22 mouse cellular contexts compared by ENCODE assay signal in the genomic region with DNA sequence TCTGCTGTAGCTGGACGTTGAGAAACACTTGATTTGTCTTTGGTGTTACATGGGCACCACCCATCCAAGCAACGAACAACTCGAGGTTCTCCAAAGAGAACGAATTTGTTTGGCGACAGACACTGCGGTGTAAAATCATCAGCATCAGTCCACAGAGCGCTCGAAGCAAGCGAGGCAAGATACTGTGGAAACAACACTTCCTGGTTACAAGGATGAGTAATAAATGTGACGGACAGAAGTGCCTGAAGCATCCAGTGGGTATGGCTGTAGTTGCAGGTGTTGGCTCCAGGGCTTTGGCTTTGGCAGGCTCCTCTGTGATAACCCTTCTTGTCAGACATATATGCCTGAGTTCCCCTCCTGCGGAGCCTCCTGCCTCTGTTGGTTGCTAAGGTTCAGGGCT. TPM values are rescaled to one million over a fixed set of nuclear protein-coding genes. Genes with fewer than 3 reads are reported as not detected.
DNase-seq lines count a peak whose midpoint lies in the region; ATAC-seq and TF ChIP-seq lines count a peak whose summit lies in the region.
"Had no signal": no experiment of that assay in that cellular context is flagged by ENCODE, and none has a peak within 500 bp of the region (broad histone marks: within the 10 kb centered on the region; RNA-seq: fewer than 3 reads in every experiment).

No protein-coding gene starts in this region.

- ATAC-seq in inflammation-experienced regulatory T-cells, adult 6 months, result peak; percentile 79
- ATAC-seq: forebrain, embryonic 16.5 days had no signal

- H3K27me3 ChIP-seq in testis, adult 2 months (ENCODE audit: control insufficient read depth, insufficient read depth, low read length), result no peaks in the 10 kb centered on the region
- no peaks in the 10 kb centered on the region; the same call in 1 of the 2 replicates for H3K27me3 ChIP-seq in kidney, adult 2 months (replicated peaks; ENCODE audit: control insufficient read depth, insufficient read depth, low read length)
- H3K27me3 ChIP-seq: embryonic facial prominence, embryonic 13.5 days; forebrain, embryonic 12.5 days; heart, embryonic 13.5 days; hindbrain, embryonic 15.5 days had no signal

- peak overlapping the region; percentile 60 for H3K4me3 ChIP-seq in testis, adult 2 months (ENCODE audit: control insufficient read depth, low read depth, low read length)
- H3K4me3 ChIP-seq in kidney, adult 2 months (ENCODE audit: insufficient read depth, low read depth, low read length), result no peak overlapping the region
- H3K4me3 ChIP-seq: embryonic facial prominence, embryonic 13.5 days; forebrain, embryonic 12.5 days; gastrocnemius, adult 2 months; heart, embryonic 13.5 days; hindbrain, embryonic 15.5 days had no signal

- no peaks in the 10 kb centered on the region; the same call in 1 of the 2 replicates for H3K36me3 ChIP-seq in testis, adult 2 months (ENCODE audit: control insufficient read depth, insufficient read depth, low read length)
- no peaks in the 10 kb centered on the region for H3K36me3 ChIP-seq in kidney, adult 2 months (ENCODE audit: control insufficient read depth, insufficient read depth, low read length)
- H3K36me3 ChIP-seq: embryonic facial prominence, embryonic 13.5 days; forebrain, embryonic 12.5 days; G1E; heart, embryonic 13.5 days; hindbrain, embryonic 15.5 days had no signal

- peaks cover 2% of the 10 kb centered on the region; the same call in 1 of the 2 replicates for H3K4me1 ChIP-seq in testis, adult 2 months (ENCODE audit: control insufficient read depth, insufficient read depth, low read length)
- H3K4me1 ChIP-seq in kidney, adult 2 months (ENCODE audit: control insufficient read depth, insufficient read depth, low read length), result no peaks in the 10 kb centered on the region
- H3K4me1 ChIP-seq: embryonic facial prominence, embryonic 13.5 days; forebrain, embryonic 12.5 days; heart, embryonic 13.5 days; hindbrain, embryonic 15.5 days had no signal

- H3K27ac ChIP-seq in testis, adult 2 months (ENCODE audit: control insufficient read depth, insufficient read depth, low read depth, low read length), result no peak overlapping the region
- H3K27ac ChIP-seq in kidney, adult 2 months (ENCODE audit: insufficient read depth, low read depth, low read length), result no peak overlapping the region
- H3K27ac ChIP-seq: embryonic facial prominence, embryonic 13.5 days; forebrain, embryonic 12.5 days; gastrocnemius, adult 2 months; heart, embryonic 13.5 days; hindbrain, embryonic 15.5 days had no signal

- TF ChIP-seq POLR2A in testis, adult 2 months (IDR thresholded peaks at IDR 0.05; ENCODE audit: control insufficient read depth, low read depth, low read length), result no peak
- no peak for TF ChIP-seq POLR2A in kidney, adult 2 months (IDR thresholded peaks at IDR 0.05; ENCODE audit: low read depth, low read length)

- TF ChIP-seq CTCF in testis, adult 2 months (IDR thresholded peaks at IDR 0.05; ENCODE audit: control insufficient read depth, insufficient read depth, insufficient replicate concordance, low read depth, low read length), result no peak
- no peak for TF ChIP-seq CTCF in kidney, adult 2 months (conservative IDR thresholded peaks at IDR 0.05; ENCODE audit: insufficient read depth, insufficient read length, low read depth, low read length)

- 87% methylated on average over 11 of the region's 11 CpGs for whole genome bisulfite sequencing in kidney, adult 2 months

- no peak for DNase-seq in testis, postnatal 10 days (ENCODE audit: low spot score)
- peak; percentile 32 for DNase-seq in CD4-positive, CD25-positive, alpha-beta regulatory T cell, adult 2 months (ENCODE audit: low read depth, low spot score)
- DNase-seq in thymus, postnatal 25 days, result peak; percentile 28
- no peak for DNase-seq in kidney, adult 2 months
- DNase-seq in gastrocnemius, adult 18-20 months (ENCODE audit: low spot score), result no peak
- DNase-seq in T-cell, adult 2 months (ENCODE audit: low spot score), result no peak
- DNase-seq: adrenal gland, postnatal 14 days; cerebellum, adult 11-12 months; cerebellum, adult 9-10 months; cerebellum, postnatal 36 days; gastrocnemius, adult 2 months; gastrocnemius, postnatal 36 days; heart, adult 11 months; heart, postnatal 36 days had no signal

RNA-seq across cellular contexts. Expression of a gene that starts 18.0 kb away (rescaled TPM):
- polyA plus RNA-seq in testis, adult 2 months (2012; rRNA removed), result 72.9 and 81.4 TPM in 2 replicates
- 1 to 10 TPM; 2.4 to 5.6 (median 4.0) TPM for polyA plus RNA-seq in inflammation-experienced regulatory T-cells, adult 6 months (2017; shearing (Covaris generic))
- 0.26 and 0.36 TPM in 2 replicates for polyA plus RNA-seq in kidney, adult 2 months (2012; rRNA removed)
- under 1 TPM; 0.27 to 0.31 TPM for total RNA-seq in gastrocnemius, adult 18-20 months (2021)
- polyA plus RNA-seq: G1E had no signal

Comparison
In these comparisons a context has a peak if more than half of its experiments do, and no peak if none do; other contexts are left out.
1. DNase-seq: peak in CD4-positive, CD25-positive, alpha-beta regulatory T cell, adult 2 months (single experiment) and thymus, postnatal 25 days (single experiment); none in testis, postnatal 10 days (single experiment), kidney, adult 2 months (single experiment), gastrocnemius, adult 18-20 months (single experiment) and T-cell, adult 2 months (single experiment).
2. RNA of a gene that starts 18.0 kb away (polyA plus RNA-seq): 72.9 to 81.4 TPM in testis, adult 2 months; 2.4 to 5.6 TPM in inflammation-experienced regulatory T-cells, adult 6 months and 0.26 to 0.36 TPM in kidney, adult 2 months; every median in the first group is over 10 times any median in the second.